10 mouse cellular contexts compared by ENCODE assay signal in the genomic region with DNA sequence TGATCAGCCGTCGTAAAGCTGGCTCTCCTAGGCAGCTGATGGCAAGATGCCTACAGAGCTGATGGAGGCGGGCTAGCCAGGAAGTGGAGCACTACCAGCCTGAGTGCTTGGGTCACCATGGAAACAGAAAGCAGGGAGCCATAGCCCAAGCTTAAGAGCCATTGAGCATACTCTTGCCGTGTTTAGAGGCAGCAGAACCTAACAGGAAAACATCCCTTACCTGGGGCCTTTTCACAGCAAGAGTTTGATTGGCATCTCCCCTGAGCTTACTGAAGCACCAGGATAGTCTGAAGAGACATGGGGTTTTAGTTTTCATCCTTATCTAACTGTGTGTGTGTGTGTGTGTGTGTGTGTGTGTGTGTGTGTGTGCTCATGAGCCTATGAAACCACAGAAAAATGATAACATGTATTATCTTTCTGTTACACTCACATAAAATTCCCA. TPM values are rescaled to one million over a fixed set of nuclear protein-coding genes. Genes with fewer than 3 reads are reported as not detected.
DNase-seq lines count a peak whose midpoint lies in the region; ATAC-seq lines count a peak whose summit lies in the region.
"Had no signal": no experiment of that assay in that cellular context is flagged by ENCODE, and none has a peak within 500 bp of the region (broad histone marks: within the 10 kb centered on the region; RNA-seq: fewer than 3 reads in every experiment).

No protein-coding gene starts in this region.

- H3K9ac ChIP-seq in neural tube, embryonic 13.5 days, result no peak overlapping the region
- H3K9ac ChIP-seq: heart, embryonic 13.5 days; liver, embryonic 14.5 days had no signal

- H3K36me3 ChIP-seq in neural tube, embryonic 13.5 days, result no peaks in the 10 kb centered on the region
- H3K36me3 ChIP-seq: heart, embryonic 13.5 days had no signal

- peak; percentile 80; the same call in 1 of the 2 replicates for ATAC-seq in neural tube, embryonic 13.5 days (ENCODE audit: low read depth)

- H3K9me3 ChIP-seq in neural tube, embryonic 13.5 days, result peaks cover 3% of the 10 kb centered on the region; the same call in 1 of the 2 replicates
- H3K9me3 ChIP-seq: heart, embryonic 13.5 days had no signal

- 32% methylated on average over 4 of the region's 4 CpGs for WGBS in neural tube, embryonic 13.5 days

- no peak for DNase-seq in neural tube, embryonic 10.5 days (ENCODE audit: extremely low spot score, low spot score)
- DNase-seq in layer of hippocampus, adult 9-11 months, result peak; percentile 84
- DNase-seq in lung, postnatal 25 days (ENCODE audit: low spot score), result peak; percentile 60
- no peak for DNase-seq in kidney, postnatal 10 days
- DNase-seq in adrenal gland, postnatal 25 days, result no peak
- DNase-seq in liver, result no peak
- DNase-seq in yolk sac, embryonic 10.5 days (ENCODE audit: low spot score), result no peak

- peaks cover 7% of the 10 kb centered on the region for H3K4me1 ChIP-seq in neural tube, embryonic 13.5 days (replicated peaks)

- H3K4me2 ChIP-seq in neural tube, embryonic 13.5 days, result no peak overlapping the region
- H3K4me2 ChIP-seq: heart, embryonic 13.5 days had no signal

- no peaks in the 10 kb centered on the region for H3K27me3 ChIP-seq in neural tube, embryonic 13.5 days
- H3K27me3 ChIP-seq: heart, embryonic 13.5 days had no signal

- no peak overlapping the region for H3K27ac ChIP-seq in neural tube, embryonic 13.5 days (replicated peaks)
- H3K27ac ChIP-seq: heart, embryonic 13.5 days; liver, embryonic 14.5 days had no signal

- H3K4me3 ChIP-seq in neural tube, embryonic 13.5 days, result no peak overlapping the region
- H3K4me3 ChIP-seq: heart, embryonic 13.5 days had no signal

RNA-seq across cellular contexts. Expression of a gene that starts 13.0 kb away (rescaled TPM):
- polyA plus RNA-seq in neural tube, embryonic 13.5 days (2015; fragmentation: Nextera tagmentation; extraction: Ambion mirVana), result 0.43 and 0.48 TPM in 2 replicates
- 0.79 and 1.2 TPM in 2 replicates for total RNA-seq in adrenal gland, postnatal 25 days (2021)

Comparison
In these comparisons a context has a peak if more than half of its experiments do, and no peak if none do; other contexts are left out.
1. DNase-seq: peak in layer of hippocampus, adult 9-11 months (single experiment) and lung, postnatal 25 days (single experiment); none in neural tube, embryonic 10.5 days (single experiment), kidney, postnatal 10 days (single experiment), adrenal gland, postnatal 25 days (single experiment), liver (single experiment) and yolk sac, embryonic 10.5 days (single experiment).